Mouse (Mus musculus) myocyte (in vitro differentiated cells): ENCODE measurements around the gene Map7d1.

Source experiments
- CEBPB ChIP-seq: IDR thresholded peaks from 2 replicates; pipeline ENCODE4 v1.6.1; 2011; ENCODE audit warnings: mild to moderate bottlenecking, moderate library complexity; ENCODE audit not compliant: poor library complexity, insufficient read depth, severe bottlenecking
- E2F4 ChIP-seq: IDR thresholded peaks from one replicate; pipeline ENCODE4 v1.6.1; 2011; ENCODE audit warnings: mild to moderate bottlenecking, control low read depth, moderate library complexity; ENCODE audit not compliant: insufficient read depth
- MAX ChIP-seq: IDR thresholded peaks from one replicate; pipeline ENCODE4 v1.6.1; 2011; ENCODE audit warnings: low read depth, mild to moderate bottlenecking, control low read depth
- MYOD1 ChIP-seq, 3 experiments: IDR thresholded peaks; one replicate each; pipeline ENCODE4 v1.6.1; 2011; ENCODE audit warnings: control low read depth in 2 of 3, low read depth in 2 of 3, mild to moderate bottlenecking in 2 of 3, moderate library complexity in 1 of 3; ENCODE audit not compliant: insufficient read length in 2 of 3, control insufficient read depth in 1 of 3
- MYOG ChIP-seq, 3 experiments: IDR thresholded peaks; one replicate each; pipeline ENCODE4 v1.6.1; 2011; ENCODE audit warnings: control low read depth in 2 of 3, low read depth in 2 of 3, mild to moderate bottlenecking in 2 of 3; ENCODE audit not compliant: insufficient read length in 2 of 3, control insufficient read depth in 1 of 3, insufficient read depth in 1 of 3
- POLR2A ChIP-seq: IDR thresholded peaks from one replicate; pipeline ENCODE4 v1.6.1; 2011; ENCODE audit warnings: low read depth, mild to moderate bottlenecking, control low read depth, moderate library complexity; ENCODE audit not compliant: insufficient read length
- POLR2AphosphoS2 ChIP-seq: IDR thresholded peaks from one replicate; pipeline ENCODE4 v1.6.1; 2011; ENCODE audit warnings: low read depth, control low read depth; ENCODE audit not compliant: insufficient read length
- SRF ChIP-seq: IDR thresholded peaks from one replicate; pipeline ENCODE4 v1.6.1; 2011; ENCODE audit warnings: low read depth; ENCODE audit not compliant: control insufficient read depth, insufficient read length
- TCF12 ChIP-seq: IDR thresholded peaks from one replicate; pipeline ENCODE4 v1.6.1; 2011; ENCODE audit warnings: mild to moderate bottlenecking, control low read depth; ENCODE audit not compliant: poor library complexity, insufficient read depth, severe bottlenecking
- USF1 ChIP-seq: IDR thresholded peaks from one replicate; pipeline ENCODE4 v1.6.1; 2011; ENCODE audit warnings: low read depth, mild to moderate bottlenecking, control low read depth, moderate library complexity

DNA sequence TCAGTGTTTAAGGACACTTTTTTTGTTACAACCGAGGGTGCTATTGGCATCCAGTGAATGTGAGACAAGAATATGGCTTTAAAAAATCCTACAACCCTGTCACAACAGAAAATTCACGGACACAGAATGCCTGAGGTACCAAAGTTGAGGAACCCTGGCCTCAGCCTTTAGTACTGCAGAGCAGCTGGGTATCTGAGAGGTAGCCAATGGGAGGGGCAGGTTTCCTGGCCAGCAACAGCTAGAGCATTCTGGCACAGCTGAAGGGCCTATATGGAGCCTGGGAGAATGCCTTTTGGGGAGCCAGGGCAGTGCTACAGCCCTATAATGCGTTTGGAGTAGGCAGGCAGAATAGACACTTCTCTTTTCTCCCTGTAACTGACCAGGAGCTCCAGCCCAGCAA lies 2.9 kb upstream of the Map7d1 start:
- no peak for TF ChIP-seq USF1
- no peak for TF ChIP-seq POLR2A
- peak in 2 of 3 experiments; percentile 19 to 52 for TF ChIP-seq MYOD1 (IDR thresholded peaks at IDR 0.05; ENCODE audit: control insufficient read depth in 1 of 3, insufficient read length in 2 of 3, low read depth in 2 of 3)
- TF ChIP-seq SRF = no peak
- no peak for TF ChIP-seq TCF12
- TF ChIP-seq POLR2AphosphoS2 = no peak
- TF ChIP-seq E2F4 = no peak
- TF ChIP-seq CEBPB = no peak
- no peak for TF ChIP-seq MAX
- TF ChIP-seq MYOG (IDR thresholded peaks at IDR 0.05; ENCODE audit: control insufficient read depth in 1 of 3, insufficient read depth in 1 of 3, insufficient read length in 2 of 3, low read depth in 2 of 3) = peak in 2 of 3 experiments; percentile 75 to 81
